Mouse (Mus musculus) ES-E14 (cell line): ENCODE results near the gene Neu2. TPM values are rescaled to one million over a fixed set of nuclear protein-coding genes. Genes with fewer than 3 reads are reported as not detected.

ENCODE experiments used
- DNase-seq: peaks from one replicate; pipeline ENCODE4 v3.0.0-alpha.2; 2013; ENCODE audit warnings: low read depth, low spot score
- H3K27ac ChIP-seq: 2 replicates; pipeline ENCODE4 v1.5.1; 2012; ENCODE audit warnings: low read depth, mild to moderate bottlenecking, low read length, moderate library complexity, mixed read lengths; ENCODE audit not compliant: poor library complexity, insufficient read depth, severe bottlenecking
- H3K36me3 ChIP-seq: 2 replicates; pipeline ENCODE4 v1.6.1; 2012; ENCODE audit warnings: mild to moderate bottlenecking, low read length, moderate library complexity, mixed read lengths; ENCODE audit not compliant: control insufficient read depth, poor library complexity, insufficient read depth, severe bottlenecking
- H3K4me1 ChIP-seq, 2 experiments: fragments of 150-350 bp in 1 of 2; sonication (generic) in 1 of 2; 2 replicates each; pipeline ENCODE4 v1.6.1; 2012; ENCODE audit warnings: low read length in 2 of 2, mild to moderate bottlenecking in 1 of 2, mixed read lengths in 1 of 2; ENCODE audit not compliant: control insufficient read depth in 2 of 2, insufficient read depth in 2 of 2, poor library complexity in 1 of 2
- H3K4me3 ChIP-seq, 2 experiments: fragments of 150-350 bp in 1 of 2; sonication (generic) in 1 of 2; 2 replicates each; pipeline ENCODE4 v1.5.1; 2012; ENCODE audit warnings: low read length in 2 of 2, low read depth in 1 of 2, mild to moderate bottlenecking in 1 of 2, mixed read lengths in 1 of 2; ENCODE audit not compliant: insufficient read depth in 1 of 2, poor library complexity in 1 of 2, severe bottlenecking in 1 of 2
- H3K9ac ChIP-seq: 2 replicates; pipeline ENCODE4 v1.6.1; 2012; ENCODE audit warnings: low read depth, mild to moderate bottlenecking, low read length, mixed read lengths; ENCODE audit not compliant: poor library complexity, insufficient read depth, severe bottlenecking
- H3K9me3 ChIP-seq: fragments of 150-350 bp; sonication (generic); 2 replicates; pipeline ENCODE4 v1.6.1; 2012; ENCODE audit warnings: low read depth, mild to moderate bottlenecking, low read length; ENCODE audit not compliant: control insufficient read depth, insufficient read depth
- CHD2 ChIP-seq: IDR thresholded peaks from 2 replicates; pipeline ENCODE4 v1.6.1; 2014; ENCODE audit warnings: mild to moderate bottlenecking, low read depth, low read length, inconsistent platforms
- HCFC1 ChIP-seq: IDR thresholded peaks from 2 replicates; pipeline ENCODE4 v1.6.1; 2012; ENCODE audit warnings: low read length, inconsistent platforms, borderline replicate concordance; ENCODE audit not compliant: insufficient read depth
- MAFK ChIP-seq: IDR thresholded peaks from 2 replicates; pipeline ENCODE4 v1.6.1; 2014; ENCODE audit warnings: mild to moderate bottlenecking, low read depth, low read length, inconsistent platforms; ENCODE audit not compliant: insufficient read depth
- ZC3H11A ChIP-seq: IDR thresholded peaks from 2 replicates; pipeline ENCODE4 v1.6.1; 2012; ENCODE audit warnings: low read depth, mild to moderate bottlenecking, inconsistent platforms, low read length, borderline replicate concordance
- ZNF384 ChIP-seq: IDR thresholded peaks from 2 replicates; pipeline ENCODE4 v1.6.1; 2012; ENCODE audit warnings: low read depth, low read length, inconsistent platforms
- in situ Hi-C, 2 experiments: fragments of 600-800 bp; cut with MboI; formaldehyde crosslinking; loops; one replicate each; pipeline ENCODE4 v1.15.1; 2025; ENCODE audit warnings: low sequenced_read_pairs in 2 of 2, inconsistent platforms in 1 of 2; ENCODE audit not compliant: unreplicated experiment in 2 of 2
- total RNA-seq: library from RNA; depleted of rRNA; stranded (reverse); fragments of 300-350 nt; gene quantifications from 2 replicates; pipeline ENCODE4 v1.2.3, GENCODE M21; 2012

The Neu2 gene
- total RNA-seq, 1 experiment = not detected

DNA sequence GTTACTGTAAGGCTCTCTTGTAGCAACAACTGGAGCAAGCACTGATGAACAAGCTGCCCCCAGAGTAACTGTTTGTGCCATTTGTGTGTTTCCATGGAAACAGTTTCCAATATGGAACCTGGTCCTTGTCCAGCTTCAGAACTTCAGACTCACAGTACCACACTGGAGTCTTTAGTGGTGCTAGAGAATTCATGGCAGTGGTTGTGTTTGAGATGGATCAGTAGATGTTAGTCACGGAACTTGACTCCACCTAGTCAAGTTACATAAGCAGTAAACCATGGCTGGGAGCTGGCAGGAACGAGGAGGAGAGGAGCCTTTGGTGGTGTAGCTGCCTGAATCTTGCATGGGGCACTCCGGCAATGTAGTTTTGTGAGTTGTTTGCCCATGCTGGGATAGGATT, 24.4 kb downstream of the Neu2 start:
- TF ChIP-seq ZC3H11A (no peak), MAFK (no peak)
- Histone ChIP-seq H3K4me1 (no peaks in the 10 kb centered on the region), H3K27ac (no peak overlapping the region), H3K9ac (no peak overlapping the region), H3K4me3 (no peak overlapping the region), H3K9me3 (no peaks in the 10 kb centered on the region), H3K36me3 (no peaks in the 10 kb centered on the region)
- in situ Hi-C loops = no loop called here
- DNase-seq = no peak

DNA sequence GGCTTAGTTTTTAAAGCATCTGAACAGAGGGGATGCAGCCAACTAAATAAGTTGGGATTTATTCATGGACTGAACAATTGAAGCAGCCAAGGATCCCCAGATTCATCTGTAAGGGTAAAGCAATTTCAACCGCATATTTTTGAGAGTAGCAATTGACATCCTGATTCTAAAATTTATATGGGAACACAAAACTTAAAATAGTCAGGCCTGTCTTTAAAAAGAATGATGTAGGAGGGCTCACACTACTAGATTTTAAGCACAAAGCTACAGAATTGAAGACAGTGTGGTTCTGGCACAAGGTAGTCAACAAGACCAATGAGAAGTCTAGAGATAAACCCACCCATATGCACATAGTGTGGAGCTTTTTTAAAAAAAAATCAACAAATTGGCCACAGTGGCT, 27.3 kb downstream of the Neu2 start:
- TF ChIP-seq ZNF384 = no peak
- no peak for TF ChIP-seq HCFC1
- TF ChIP-seq CHD2 = no peak
- TF ChIP-seq ZC3H11A = no peak
- no peak for TF ChIP-seq MAFK
- Histone ChIP-seq H3K36me3 (no peaks in the 10 kb centered on the region), H3K4me3 (no peak overlapping the region), H3K27ac (no peak overlapping the region), H3K9ac (no peak overlapping the region), H3K9me3 (no peaks in the 10 kb centered on the region), H3K4me1 (no peaks in the 10 kb centered on the region)
- in situ Hi-C loops = no loop called here
- no peak for DNase-seq

DNA sequence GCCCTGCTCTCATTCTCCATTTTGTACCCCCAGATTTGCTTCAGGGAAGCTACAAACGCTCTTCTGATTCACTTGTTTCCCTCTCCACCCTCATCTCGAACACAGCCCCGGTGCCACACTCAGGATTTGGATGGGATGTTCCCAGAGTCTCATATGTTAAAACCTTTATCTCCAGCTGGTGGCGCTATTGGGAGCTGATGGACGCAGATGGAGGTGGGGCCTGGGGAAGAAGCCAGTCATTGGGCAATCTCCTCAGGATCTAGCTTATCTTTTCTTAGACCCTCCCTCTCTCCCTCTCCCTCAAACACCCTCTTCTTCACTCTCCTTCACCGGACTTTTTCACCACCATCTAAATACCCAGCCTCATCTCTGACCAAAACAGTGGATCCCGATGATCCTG, 31.9 kb downstream of the Neu2 start:
- TF ChIP-seq ZC3H11A (0 out of 2 replicates have a peak, but pooled peaks have one; percentile 14), MAFK (no peak)
- Histone ChIP-seq H3K4me3 (no peak overlapping the region), H3K36me3 (no peaks in the 10 kb centered on the region), H3K27ac (no peak overlapping the region), H3K4me1 (no peaks in the 10 kb centered on the region), H3K9me3 (no peaks in the 10 kb centered on the region), H3K9ac (no peak overlapping the region)
- peak; percentile 89 for DNase-seq
- in situ Hi-C loops = no loop called here

DNA sequence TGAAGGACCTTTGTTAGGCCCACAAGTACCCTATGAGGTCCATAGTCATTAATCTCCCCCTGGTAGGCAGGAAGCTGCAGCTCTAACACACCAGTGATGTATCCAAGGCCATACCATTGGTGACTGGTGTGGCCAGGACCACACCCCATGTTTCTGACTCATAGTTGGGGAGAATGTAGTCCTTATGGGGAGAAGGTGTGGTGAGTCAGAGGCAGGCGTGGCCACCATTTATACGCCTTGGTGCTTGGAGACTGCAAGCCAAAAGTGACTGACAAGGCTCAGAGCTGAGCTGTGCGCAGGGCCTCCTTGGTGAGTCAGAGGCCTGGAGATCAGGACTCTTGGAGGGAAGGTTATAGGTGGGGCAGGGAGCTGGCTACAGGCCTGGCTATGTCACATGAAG, 41.3 kb downstream of the Neu2 start:
- no peak for DNase-seq
- H3K9me3 ChIP-seq = no peaks in the 10 kb centered on the region
- H3K4me3 ChIP-seq = no peak overlapping the region
- no peaks in the 10 kb centered on the region for H3K4me1 ChIP-seq
- H3K27ac ChIP-seq = no peak overlapping the region
- no peak overlapping the region for H3K9ac ChIP-seq
- TF ChIP-seq MAFK (no peak), HCFC1 (no peak), CHD2 (no peak), ZC3H11A (no peak), ZNF384 (no peak)
- no peaks in the 10 kb centered on the region for H3K36me3 ChIP-seq
- in situ Hi-C loops = no loop called here

DNA sequence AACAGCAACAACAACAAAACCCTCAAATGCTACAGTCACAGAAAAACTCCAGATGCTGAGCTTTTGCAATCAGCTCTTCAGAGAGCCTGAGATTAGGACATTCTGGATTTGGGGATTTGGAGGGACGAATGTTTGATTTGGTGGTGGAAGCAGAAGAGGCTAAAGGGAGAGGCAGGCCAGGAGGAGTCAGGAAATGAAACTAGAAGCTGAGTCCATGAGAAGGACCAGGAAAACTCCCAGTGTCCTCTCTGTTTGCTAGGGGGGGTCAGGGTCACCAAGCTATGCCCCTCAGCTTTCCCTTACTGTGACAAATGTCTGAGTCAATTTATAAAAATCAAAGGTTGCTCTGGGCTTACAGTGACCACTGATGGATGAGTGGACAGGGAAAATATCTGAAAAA, 43.9 kb downstream of the Neu2 start:
- in situ Hi-C loops = no loop called here
- Histone ChIP-seq H3K4me1 (no peaks in the 10 kb centered on the region), H3K27ac (no peak overlapping the region), H3K36me3 (no peaks in the 10 kb centered on the region), H3K9ac (no peak overlapping the region), H3K9me3 (no peaks in the 10 kb centered on the region), H3K4me3 (no peak overlapping the region)
- TF ChIP-seq CHD2 (no peak), ZNF384 (no peak), MAFK (no peak), ZC3H11A (no peak), HCFC1 (no peak)
- no peak for DNase-seq
